Mouse (Mus musculus) midbrain, postnatal 0 days (tissue): Measurements from ENCODE around the gene Epp13. TPM values are rescaled to one million over a fixed set of nuclear protein-coding genes. Genes with fewer than 3 reads are reported as not detected.

Source experiments
- ATAC-seq: fragments of 200-750 bp; cut with Nextera tagmentation; 2 replicates; pipeline ENCODE4 v1.8.0; 2017; ENCODE audit warnings: moderate number of reproducible peaks, mild to moderate bottlenecking, moderate TSS enrichment, moderate library complexity; ENCODE audit not compliant: low FRiP score
- DNase-seq: peaks from one replicate; pipeline ENCODE4 v3.0.0-alpha.2; 2015; ENCODE audit warnings: low spot score
- H3K27ac ChIP-seq: fragments of 300-500 bp; sonication (generic); 2 replicates; pipeline ENCODE4 v1.5.1; 2014; ENCODE audit warnings: low read depth, mild to moderate bottlenecking, low read length, mixed read lengths
- H3K27me3 ChIP-seq: fragments of 300-500 bp; sonication (generic); 2 replicates; pipeline ENCODE4 v1.6.1; 2014; ENCODE audit warnings: low read length, control low read depth, mixed read lengths; ENCODE audit not compliant: insufficient read depth
- H3K36me3 ChIP-seq: fragments of 300-500 bp; sonication (generic); 2 replicates; pipeline ENCODE4 v1.6.1; 2014; ENCODE audit warnings: low read length, control low read depth, mixed read lengths; ENCODE audit not compliant: insufficient read depth
- H3K4me1 ChIP-seq: fragments of 300-500 bp; sonication (generic); 2 replicates; pipeline ENCODE4 v1.6.1; 2014; ENCODE audit warnings: mild to moderate bottlenecking, control low read depth, antibody characterized with exemption, low read length, mixed read lengths; ENCODE audit not compliant: insufficient read depth
- H3K4me2 ChIP-seq: fragments of 300-500 bp; sonication (generic); 2 replicates; pipeline ENCODE4 v1.6.1; 2014; ENCODE audit warnings: low read depth, mild to moderate bottlenecking, low read length, mixed read lengths; ENCODE audit not compliant: poor library complexity, severe bottlenecking
- H3K4me3 ChIP-seq: fragments of 300-500 bp; sonication (generic); 2 replicates; pipeline ENCODE4 v1.5.1; 2014; ENCODE audit warnings: low read depth, mild to moderate bottlenecking, low read length, moderate library complexity
- H3K9ac ChIP-seq: fragments of 300-500 bp; sonication (generic); replicated peaks from 2 replicates; pipeline ENCODE4 v1.6.1; 2014; ENCODE audit warnings: mild to moderate bottlenecking, low read length, moderate library complexity, mixed read lengths; ENCODE audit not compliant: poor library complexity, severe bottlenecking
- H3K9me3 ChIP-seq: fragments of 300-500 bp; sonication (generic); 2 replicates; pipeline ENCODE4 v1.6.1; 2016; ENCODE audit warnings: low read length, control low read depth
- CTCF ChIP-seq: IDR thresholded peaks from 2 replicates; pipeline ENCODE4 v1.5.1; 2016; ENCODE audit warnings: antibody characterized with exemption, mild to moderate bottlenecking
- WGBS: fragments of 180-500 bp; shearing (Covaris S2); extraction: QIAGEN DNeasy Blood & Tissue Kit; methylation state at CpG from one replicate; pipeline ENCODE4 v1.1.7; 2014; 5-methylcytosine and 5-hydroxymethylcytosine counted together
- polyA plus RNA-seq: library from polyadenylated mRNA; unstranded; fragments of >200 nt; fragmentation: Nextera tagmentation; extraction: Ambion mirVana; gene quantifications from 2 replicates; pipeline ENCODE4 v1.2.1, GENCODE M21; 2015
- total RNA-seq: library from RNA; depleted of rRNA; stranded (reverse); fragments of >200 nt; gene quantifications from 2 replicates; pipeline ENCODE4 v1.2.3, GENCODE M21; 2014

The Epp13 gene
- total and polyA plus RNA-seq, 2 experiments from 2014 or later: 0.39 TPM; not detected in 1

DNA sequence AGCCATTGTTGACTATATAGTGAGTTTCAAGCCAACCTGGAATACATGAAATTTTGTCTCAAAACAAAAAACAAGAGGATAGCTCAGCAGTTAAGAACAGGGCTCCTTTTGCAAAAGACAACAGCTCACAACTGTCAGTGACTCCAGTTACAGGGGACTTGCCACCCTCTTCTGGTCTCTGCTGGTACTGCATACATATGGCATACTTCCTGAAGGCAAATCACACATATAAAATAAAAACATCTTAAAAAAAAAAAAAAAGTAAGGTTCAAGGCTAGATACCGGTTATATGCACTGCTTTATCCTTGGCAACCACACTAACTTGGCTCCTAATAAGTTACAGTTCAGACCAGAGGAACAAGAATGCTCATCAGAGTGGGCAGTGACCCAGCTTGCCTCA, 30.2 kb downstream of the Epp13 start:
- 0% methylated on average over 1 of the region's 1 CpGs for WGBS
- H3K36me3 ChIP-seq: no peaks in the 10 kb centered on the region
- peak overlapping the region; percentile 57 for H3K4me2 ChIP-seq
- no peak overlapping the region; the same call in 1 of the 2 replicates for H3K9ac ChIP-seq
- no peaks in the 10 kb centered on the region for H3K9me3 ChIP-seq
- TF ChIP-seq CTCF: peak; percentile 85
- peak overlapping the region; percentile 45 for H3K4me3 ChIP-seq
- DNase-seq (peak; percentile 87), ATAC-seq (no peak)
- H3K4me1 ChIP-seq: peaks cover 5% of the 10 kb centered on the region
- peak overlapping the region; percentile 79; the same call in 1 of the 2 replicates for H3K27ac ChIP-seq
- no peaks in the 10 kb centered on the region for H3K27me3 ChIP-seq

- WGBS: under 1% methylated on average over 23 of the region's 23 CpGs
- H3K4me3 ChIP-seq: peak overlapping the region; percentile 45
- H3K9me3 ChIP-seq: no peaks in the 10 kb centered on the region
- no peaks in the 10 kb centered on the region for H3K36me3 ChIP-seq
- H3K9ac ChIP-seq: peak overlapping the region; percentile 62
- TF ChIP-seq CTCF: peak; percentile 64
- no peaks in the 10 kb centered on the region for H3K27me3 ChIP-seq
- peak; percentile 75 for ATAC-seq
- peak overlapping the region; percentile 57 for H3K4me2 ChIP-seq
- peaks cover 5% of the 10 kb centered on the region for H3K4me1 ChIP-seq
- H3K27ac ChIP-seq: peak overlapping the region; percentile 79
- peak; percentile 94 for DNase-seq
These were observed 31.1 kb downstream of the Epp13 start for GRCm38 (mm10) chr7:6283451-6284075.

GRCm38 (mm10) chr7:6284442-6285012, 32.0 kb downstream of the Epp13 start:
- WGBS: 85% methylated on average over 4 of the region's 4 CpGs
- Histone ChIP-seq H3K27ac (peak overlapping the region; percentile 79; the same call in 1 of the 2 replicates), H3K9me3 (no peaks in the 10 kb centered on the region), H3K36me3 (no peaks in the 10 kb centered on the region), H3K4me1 (peaks cover 5% of the 10 kb centered on the region), H3K4me2 (no peak overlapping the region), H3K9ac (no peak overlapping the region), H3K4me3 (no peak overlapping the region), H3K27me3 (no peaks in the 10 kb centered on the region)
- DNase-seq: no peak
- no peak for TF ChIP-seq CTCF
- ATAC-seq: no peak

- Histone ChIP-seq H3K9me3 (no peaks in the 10 kb centered on the region), H3K4me3 (no peak overlapping the region; the same call in 1 of the 2 replicates), H3K4me1 (peaks cover 5% of the 10 kb centered on the region), H3K27me3 (no peaks in the 10 kb centered on the region), H3K4me2 (peak overlapping the region; percentile 83; the same call in 1 of the 2 replicates), H3K36me3 (peaks cover under 1% of the 10 kb centered on the region; the same call in 1 of the 2 replicates), H3K27ac (no peak overlapping the region), H3K9ac (no peak overlapping the region)
- ATAC-seq (no peak), DNase-seq (no peak)
- TF ChIP-seq CTCF: no peak
- 87% methylated on average over 6 of the region's 6 CpGs for WGBS
These were observed 32.9 kb downstream of the Epp13 start for GRCm38 (mm10) chr7:6285366-6285765.

DNA sequence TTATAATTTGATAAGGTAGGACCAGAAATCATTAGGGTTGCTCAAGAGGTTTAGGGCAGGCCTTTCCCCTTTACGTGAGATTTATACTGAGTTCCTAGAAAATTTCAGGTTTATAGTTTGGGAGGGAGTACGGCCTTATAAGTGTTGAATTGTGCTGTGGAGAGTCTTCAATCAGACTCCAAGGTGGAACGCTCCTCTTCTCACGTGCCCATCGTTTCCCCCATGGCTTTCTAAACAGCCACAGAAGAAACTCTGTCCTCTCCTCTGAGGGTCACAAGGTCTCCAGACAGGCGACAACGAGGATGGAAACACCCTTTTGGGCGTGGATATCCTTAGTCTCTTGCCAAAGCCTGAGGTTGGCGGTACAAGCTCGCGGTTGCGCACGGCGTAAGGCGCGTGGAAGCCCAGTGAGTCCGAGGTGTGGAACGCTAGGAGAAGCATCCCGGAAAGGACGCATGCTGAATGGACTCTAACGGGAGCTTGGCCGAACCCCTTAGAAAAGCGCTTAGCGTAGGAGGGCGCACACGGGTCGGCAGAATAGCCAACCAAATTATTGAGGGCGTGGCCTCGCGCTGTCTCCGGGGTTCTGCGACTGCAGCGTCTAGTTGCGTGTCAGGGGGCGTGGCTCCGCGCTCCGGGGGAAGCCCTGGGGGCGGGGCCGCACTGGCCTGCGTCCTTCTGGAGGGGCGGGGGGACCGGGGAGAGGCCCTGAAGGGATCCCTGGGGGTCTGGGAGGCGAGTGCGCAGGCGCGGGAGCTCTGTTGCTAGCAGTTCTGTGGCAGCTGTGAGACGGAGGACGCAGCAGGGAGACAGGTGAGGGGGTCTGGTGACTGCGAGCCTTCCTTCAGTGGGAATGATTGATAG, 33.6 kb downstream of the Epp13 start, which contains the start of gene Zfp667:
Zfp667 (plus strand) TSS at position 738 of the 864 bp plus-strand sequence.
- Histone ChIP-seq H3K4me1 (peaks cover 5% of the 10 kb centered on the region), H3K9me3 (no peaks in the 10 kb centered on the region), H3K27ac (peak within 1 kb of the TSS; percentile 73), H3K4me2 (peak within 1 kb of the TSS; percentile 83), H3K36me3 (peaks cover 3% of the 10 kb centered on the region; the same call in 1 of the 2 replicates), H3K4me3 (peak within 1 kb of the TSS; percentile 48), H3K9ac (peak within 1 kb of the TSS; percentile 59), H3K27me3 (no peaks in the 10 kb centered on the region)
- TF ChIP-seq CTCF: peak; percentile 41
- WGBS: 3% methylated on average over 48 of the region's 50 CpGs
- peak; percentile 84 for ATAC-seq
- peak; percentile 98 for DNase-seq
